Mouse (Mus musculus) ES-E14 (cell line): ENCODE data around the gene Pdxp.

Source experiments
- CHD2 ChIP-seq: IDR thresholded peaks from 2 replicates; pipeline ENCODE4 v1.6.1; 2014; ENCODE audit warnings: mild to moderate bottlenecking, low read depth, low read length, inconsistent platforms
- HCFC1 ChIP-seq: IDR thresholded peaks from 2 replicates; pipeline ENCODE4 v1.6.1; 2012; ENCODE audit warnings: low read length, inconsistent platforms, borderline replicate concordance; ENCODE audit not compliant: insufficient read depth
- MAFK ChIP-seq: IDR thresholded peaks from 2 replicates; pipeline ENCODE4 v1.6.1; 2014; ENCODE audit warnings: mild to moderate bottlenecking, low read depth, low read length, inconsistent platforms; ENCODE audit not compliant: insufficient read depth
- ZC3H11A ChIP-seq: IDR thresholded peaks from 2 replicates; pipeline ENCODE4 v1.6.1; 2012; ENCODE audit warnings: low read depth, mild to moderate bottlenecking, inconsistent platforms, low read length, borderline replicate concordance
- ZNF384 ChIP-seq: IDR thresholded peaks from 2 replicates; pipeline ENCODE4 v1.6.1; 2012; ENCODE audit warnings: low read depth, low read length, inconsistent platforms

DNA sequence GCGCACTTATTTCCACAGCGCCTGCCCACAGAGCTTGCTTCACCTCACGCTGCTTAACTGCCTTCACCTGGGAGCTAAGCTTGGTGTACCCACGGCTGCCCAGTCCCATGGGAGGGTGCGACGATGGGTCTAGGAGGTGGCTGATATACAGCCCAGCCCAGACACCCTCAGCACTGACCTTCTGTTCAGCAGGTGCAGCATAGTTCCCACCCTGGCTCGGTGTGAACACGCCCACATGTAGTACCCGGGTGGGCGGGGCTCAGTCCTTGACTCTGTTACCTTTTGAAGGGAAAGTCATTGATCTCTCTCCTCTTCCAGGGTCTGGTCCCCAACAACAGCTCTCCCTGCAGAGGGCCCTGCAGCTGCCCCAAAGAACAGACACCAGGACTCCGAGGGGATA lies 45.8 kb downstream of the Pdxp start:
- TF ChIP-seq ZC3H11A (no peak), CHD2 (no peak), MAFK (no peak), HCFC1 (no peak), ZNF384 (no peak)
